ENCODE assay signal across 8 mouse cellular contexts in the genomic region with DNA sequence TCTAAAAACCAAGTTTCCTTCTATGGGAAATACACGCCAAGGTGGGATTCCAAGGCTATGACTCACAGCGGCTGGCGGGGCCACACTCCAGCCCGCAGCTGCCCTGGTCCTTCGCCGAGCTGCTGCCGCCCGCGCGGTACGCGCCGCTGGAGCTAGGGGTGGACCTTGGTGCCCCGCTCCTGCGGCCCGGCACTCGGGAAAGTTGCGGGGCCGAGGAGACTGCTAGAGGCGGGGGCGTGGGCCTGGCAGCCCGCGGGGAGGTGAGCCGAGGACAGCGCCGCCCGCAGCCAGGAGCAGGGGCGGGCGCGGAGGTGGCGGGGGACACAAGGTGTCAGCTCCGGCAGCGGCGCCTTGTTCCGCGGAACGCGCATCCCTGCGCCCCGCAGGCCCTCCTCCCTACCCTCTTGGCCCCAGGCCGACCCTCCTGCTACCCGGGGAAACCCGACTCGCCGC. TPM values are rescaled to one million over a fixed set of nuclear protein-coding genes. Genes with fewer than 3 reads are reported as not detected.
DNase-seq lines count a peak whose midpoint lies in the region; ATAC-seq and TF ChIP-seq lines count a peak whose summit lies in the region.

No protein-coding gene starts in this region.

- H3K9me3 ChIP-seq in intestine, embryonic 15.5 days = no peaks in the 10 kb centered on the region
- no peaks in the 10 kb centered on the region for H3K9me3 ChIP-seq in liver, embryonic 11.5 days (ENCODE audit: control insufficient read depth, low read length)
- no peaks in the 10 kb centered on the region for H3K9me3 ChIP-seq in neural tube, embryonic 12.5 days

- H3K27ac ChIP-seq in cortical plate, adult 2 months (ENCODE audit: insufficient read depth, low read length) = peak overlapping the region; percentile 92
- peak overlapping the region; percentile 92 for H3K27ac ChIP-seq in intestine, embryonic 15.5 days
- no peak overlapping the region; the same call in 1 of the 2 replicates for H3K27ac ChIP-seq in liver, embryonic 11.5 days (ENCODE audit: low read depth, low read length)
- H3K27ac ChIP-seq in neural tube, embryonic 12.5 days = peak overlapping the region; percentile 97

- intact Hi-C loops in gastrocnemius, postnatal 36 days (cut with DNase I) = loop anchor here (2.0 kb wide), 1 partner anchor 48 kb away; no protein-coding TSS in a partner anchor

- peaks cover 2% of the 10 kb centered on the region; the same call in 1 of the 2 replicates for H3K4me1 ChIP-seq in cortical plate, adult 2 months (ENCODE audit: control insufficient read depth, insufficient read depth, low read length)
- peaks cover 33% of the 10 kb centered on the region for H3K4me1 ChIP-seq in intestine, embryonic 15.5 days (replicated peaks)
- H3K4me1 ChIP-seq in liver, embryonic 11.5 days (replicated peaks; ENCODE audit: control insufficient read depth, insufficient read depth, low read length) = no peaks in the 10 kb centered on the region; the same call in 1 of the 2 replicates
- peaks cover 39% of the 10 kb centered on the region for H3K4me1 ChIP-seq in neural tube, embryonic 12.5 days

- no peak for TF ChIP-seq POLR2A in cortical plate, adult 2 months (IDR thresholded peaks at IDR 0.05; ENCODE audit: extremely low read depth, insufficient read depth, low read length)

- peak overlapping the region; percentile 79 for H3K4me3 ChIP-seq in cortical plate, adult 2 months (ENCODE audit: insufficient read depth, low read length)
- H3K4me3 ChIP-seq in intestine, embryonic 15.5 days (replicated peaks) = peak overlapping the region; percentile 81
- H3K4me3 ChIP-seq in liver, embryonic 11.5 days (ENCODE audit: low read depth, low read length) = peak overlapping the region; percentile 73
- peak overlapping the region; percentile 79 for H3K4me3 ChIP-seq in neural tube, embryonic 12.5 days

- H3K4me2 ChIP-seq in intestine, embryonic 15.5 days (replicated peaks) = peak overlapping the region; percentile 83
- H3K4me2 ChIP-seq in liver, embryonic 11.5 days = peak overlapping the region; percentile 87
- H3K4me2 ChIP-seq in neural tube, embryonic 12.5 days (replicated peaks) = peak overlapping the region; percentile 75

- no peak for TF ChIP-seq CTCF in cortical plate, adult 2 months (IDR thresholded peaks at IDR 0.05; ENCODE audit: extremely low read depth, insufficient read depth, low read length)

- no peak for DNase-seq in frontal cortex, postnatal 25 days (ENCODE audit: low spot score in 2 of 2)
- peak; percentile 43 to 57 for DNase-seq in gastrocnemius, postnatal 36 days
- no peak for DNase-seq in liver, embryonic 11.5 days (ENCODE audit: low spot score)
- peak; percentile 66 for DNase-seq in thymus, postnatal 4 days

- no peaks in the 10 kb centered on the region for H3K36me3 ChIP-seq in intestine, embryonic 15.5 days
- no peaks in the 10 kb centered on the region for H3K36me3 ChIP-seq in liver, embryonic 11.5 days (ENCODE audit: control insufficient read depth, insufficient read depth, low read length)
- 0 out of 2 replicates have a peak, but pooled peaks cover under 1% of the 10 kb centered on the region for H3K36me3 ChIP-seq in neural tube, embryonic 12.5 days

- under 1% methylated on average over 44 of the region's 45 CpGs for WGBS in intestine, embryonic 15.5 days
- WGBS in liver, embryonic 11.5 days = under 1% methylated on average over 30 of the region's 45 CpGs
- under 1% methylated on average over 45 of the region's 45 CpGs for WGBS in neural tube, embryonic 12.5 days

- H3K27me3 ChIP-seq in intestine, embryonic 15.5 days (replicated peaks) = no peaks in the 10 kb centered on the region
- peaks cover 82% of the 10 kb centered on the region for H3K27me3 ChIP-seq in liver, embryonic 11.5 days (replicated peaks; ENCODE audit: control insufficient read depth, insufficient read depth, low read length)
- H3K27me3 ChIP-seq in neural tube, embryonic 12.5 days (replicated peaks) = peaks cover 16% of the 10 kb centered on the region; the same call in 1 of the 2 replicates

- H3K9ac ChIP-seq in intestine, embryonic 15.5 days = peak overlapping the region; percentile 74
- H3K9ac ChIP-seq in liver, embryonic 11.5 days (ENCODE audit: low read depth, low read length) = peak overlapping the region; percentile 62
- H3K9ac ChIP-seq in neural tube, embryonic 12.5 days = peak overlapping the region; percentile 93

- peak; percentile 21 for ATAC-seq in frontal cortex, adult (ENCODE audit: low TSS enrichment)
- peak; percentile 68 for ATAC-seq in intestine, embryonic 15.5 days
- no peak; the same call in 1 of the 2 replicates for ATAC-seq in liver, embryonic 11.5 days (replicated peaks; ENCODE audit: low FRiP score)
- ATAC-seq in neural tube, embryonic 12.5 days (ENCODE audit: low FRiP score, low read depth) = peak; percentile 64

RNA-seq across cellular contexts. Expression of a gene that starts 0.7 kb away (rescaled TPM):
- 11.7 and 12.5 TPM in 2 replicates for polyA plus RNA-seq in cortical plate, adult 2 months (2012; rRNA removed)
- 1 to 10 TPM; 3.4 to 3.7 TPM for total RNA-seq in gastrocnemius, postnatal 36 days (2021)
- polyA plus RNA-seq in intestine, embryonic 15.5 days (2015; fragmentation: Nextera tagmentation; extraction: Ambion mirVana) = 12.8 and 14.2 TPM in 2 replicates
- 3.9 and 4.0 TPM in 2 replicates for polyA plus RNA-seq in liver, embryonic 11.5 days (2014; fragmentation: Nextera tagmentation; extraction: Ambion mirVana)
- 25.2 and 25.7 TPM in 2 replicates for polyA plus RNA-seq in neural tube, embryonic 12.5 days (2016; fragmentation: Nextera tagmentation; extraction: Ambion mirVana)

Comparison
In these comparisons a context has a peak if more than half of its experiments do, and no peak if none do; other contexts are left out.
1. DNase-seq: peak in gastrocnemius, postnatal 36 days (2 of 2) and thymus, postnatal 4 days (single experiment); none in frontal cortex, postnatal 25 days (0 of 2) and liver, embryonic 11.5 days (single experiment).
2. Peak in every context shown above with its lines, with median percentiles within 50 percentile points of each other: H3K4me3 ChIP-seq, H3K4me2 ChIP-seq and H3K9ac ChIP-seq.